Mouse (Mus musculus) ES-E14 (cell line): ENCODE results near the gene Bex6.

Experiments
- MAFK ChIP-seq: IDR thresholded peaks from 2 replicates; pipeline ENCODE4 v1.6.1; 2014; ENCODE audit warnings: mild to moderate bottlenecking, low read depth, low read length, inconsistent platforms; ENCODE audit not compliant: insufficient read depth
- ZC3H11A ChIP-seq: IDR thresholded peaks from 2 replicates; pipeline ENCODE4 v1.6.1; 2012; ENCODE audit warnings: low read depth, mild to moderate bottlenecking, inconsistent platforms, low read length, borderline replicate concordance
- ZNF384 ChIP-seq: IDR thresholded peaks from 2 replicates; pipeline ENCODE4 v1.6.1; 2012; ENCODE audit warnings: low read depth, low read length, inconsistent platforms

- no peak for TF ChIP-seq MAFK
- no peak for TF ChIP-seq ZNF384
- no peak for TF ChIP-seq ZC3H11A
These were observed 15.1 kb upstream of the Bex6 start for GRCm38 (mm10) chr16:32164396-32165027.
